Mouse (Mus musculus) gastrocnemius, postnatal 36 days (tissue): ENCODE data around the gene Anapc11. TPM values are rescaled to one million over a fixed set of nuclear protein-coding genes. Genes with fewer than 3 reads are reported as not detected.
A peak's percentile ranks its signal among the peaks of the same experiment; 100 is the strongest.
"Not testable (repeated sequence)": the region's sequence is repeated elsewhere in the genome, so short reads cannot be mapped to it uniquely, and the experiment has no call there.

Source experiments
- DNase-seq, 2 experiments: peaks; one replicate each; pipeline ENCODE4 v3.0.0; 2022
- intact Hi-C: fragments of 180-260 bp; cut with DNase I; formaldehyde crosslinking; loops from one replicate; pipeline ENCODE4 v1.15.1; 2025
- total RNA-seq, 2 experiments: library from RNA; stranded (reverse); gene quantifications; 2 replicates each; pipeline ENCODE4 v1.2.3; 2021

Anapc11 gene
- total RNA-seq, 2 experiments from 2014 or later = 44.0 to 50.5 TPM

DNA sequence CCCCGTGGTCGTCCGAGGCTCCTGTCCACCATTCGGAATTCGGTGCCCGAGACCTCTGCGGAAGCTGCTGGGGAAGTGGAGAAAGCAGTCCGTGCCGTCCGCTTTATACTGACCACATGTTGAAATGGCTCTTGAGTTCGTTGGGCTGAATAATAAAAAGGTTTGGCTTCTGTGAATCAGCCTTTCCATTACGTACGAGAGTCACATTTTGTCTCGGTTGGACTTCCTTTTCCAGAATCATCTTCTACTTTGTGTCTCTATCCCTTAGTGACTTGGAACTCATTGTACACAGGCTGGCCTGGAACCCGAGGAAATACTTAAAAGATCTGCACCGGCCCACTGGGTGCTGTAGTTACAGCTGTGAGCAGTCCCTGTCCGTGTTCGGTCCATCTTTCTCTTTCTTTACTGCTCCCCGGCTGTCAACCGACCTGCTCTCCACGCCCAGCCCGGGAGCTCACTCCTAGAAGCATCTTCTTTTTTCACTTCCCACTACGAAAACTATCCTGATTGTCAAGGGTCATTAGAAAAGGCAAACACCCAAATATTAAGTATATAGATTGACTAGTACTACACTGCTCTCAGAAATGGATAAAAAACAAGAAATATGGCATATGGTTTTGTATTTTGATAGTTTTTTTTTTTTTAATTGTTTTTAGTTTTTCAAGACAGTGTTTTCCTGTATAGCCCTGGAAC is 24.5 kb upstream of the Anapc11 start:
- no peak for DNase-seq
- intact Hi-C loops = loop anchor here (2.0 kb wide), 1 partner anchor 31 kb away; no protein-coding TSS in a partner anchor

DNA sequence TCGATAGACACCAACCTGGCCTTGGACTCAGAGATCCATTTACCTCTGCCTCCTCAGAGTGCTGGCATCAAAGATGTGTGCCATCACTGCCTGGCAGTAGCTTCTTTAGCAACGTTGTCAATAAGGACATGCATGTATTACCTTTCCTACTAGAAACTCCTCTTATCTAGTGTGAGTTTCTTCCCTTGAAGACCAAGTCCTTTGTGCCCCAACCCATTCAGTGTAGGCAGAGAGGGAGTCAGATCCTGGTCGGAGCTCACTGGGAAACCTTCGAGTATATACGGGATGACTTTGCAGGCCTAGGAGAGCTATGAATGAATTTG is 24.0 kb upstream of the Anapc11 start:
- intact Hi-C loops = loop anchor here (2.0 kb wide), 1 partner anchor 31 kb away; no protein-coding TSS in a partner anchor

DNA sequence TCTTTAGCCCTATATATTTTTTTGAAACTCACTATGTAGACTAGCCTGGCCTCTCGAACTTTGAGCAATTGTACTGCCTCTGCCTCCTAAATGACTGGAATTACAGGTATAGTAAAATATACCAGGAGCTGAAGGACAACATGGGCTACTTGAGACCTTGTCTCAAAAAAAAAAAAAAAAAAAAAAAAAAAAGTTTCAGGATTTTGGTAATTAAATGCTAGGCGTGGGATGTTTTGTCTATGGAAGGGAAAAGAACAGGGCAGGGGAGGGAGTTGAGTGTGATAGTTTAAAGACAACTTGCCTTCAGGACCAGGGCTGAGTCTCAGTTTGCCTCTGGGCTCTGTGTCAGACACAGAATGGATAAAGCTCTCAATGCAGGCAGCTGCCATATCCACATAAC is 23.2 kb upstream of the Anapc11 start:
- DNase-seq = no peak
- intact Hi-C loops = loop anchor here (2.0 to 5.0 kb wide), 2 partner anchors 32 to 37 kb away; no protein-coding TSS in a partner anchor

More for the DNA sequence above, 24.0 kb upstream of the Anapc11 start:
- no peak for DNase-seq

DNA sequence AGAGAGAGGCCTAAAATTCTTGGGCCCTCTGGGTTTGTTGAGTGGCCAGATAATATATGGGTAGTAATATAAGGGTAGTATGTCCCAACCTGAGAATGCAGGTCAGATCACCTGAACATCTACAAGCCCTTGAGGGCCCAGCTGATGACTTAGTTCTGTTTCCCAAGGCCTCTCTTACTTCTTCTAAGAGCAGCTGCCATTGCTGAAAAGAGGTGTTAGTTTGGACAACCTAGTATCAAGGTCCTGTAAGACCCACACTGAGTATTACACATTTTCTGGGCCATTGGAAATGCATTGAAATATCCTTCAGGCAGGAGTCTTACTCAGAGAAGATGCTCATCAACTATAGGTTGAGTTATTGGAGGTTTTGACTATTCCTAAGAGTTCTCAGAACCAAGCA is 22.3 kb upstream of the Anapc11 start:
- no peak for DNase-seq
- intact Hi-C loops = loop anchor here (2.0 to 5.0 kb wide), 2 partner anchors 33 to 36 kb away; no protein-coding TSS in a partner anchor

DNA sequence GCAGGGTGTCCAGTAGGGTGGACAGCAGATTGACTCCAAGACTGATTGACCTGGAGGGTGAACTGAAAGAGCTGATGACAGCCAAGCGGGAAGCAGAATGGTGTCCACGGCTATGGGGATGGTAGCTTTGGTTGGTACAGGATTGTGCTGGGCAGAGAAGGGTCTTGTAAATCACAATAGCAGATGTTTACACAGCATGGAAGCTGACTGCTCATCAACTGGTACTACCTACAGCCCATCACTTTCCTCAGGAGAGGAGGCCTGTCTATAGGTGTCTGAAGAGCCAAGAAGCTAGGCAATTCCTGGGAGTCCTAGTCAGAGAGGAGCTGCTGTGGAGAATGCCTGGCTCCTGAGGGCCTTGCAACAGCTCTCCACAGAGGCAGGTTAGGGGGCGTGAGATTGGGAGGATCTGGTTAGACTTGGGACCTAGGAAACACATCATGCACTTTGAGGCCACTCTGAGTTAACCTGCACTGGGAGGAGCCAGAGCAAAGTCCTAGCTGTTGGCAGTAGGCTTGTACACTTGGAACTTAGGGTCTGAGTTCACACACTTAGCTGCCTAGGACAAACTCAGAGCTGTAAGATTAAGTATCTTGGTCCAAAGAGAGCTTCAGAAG is 21.7 kb upstream of the Anapc11 start:
- DNase-seq = no peak
- intact Hi-C loops = loop anchor here (5.0 kb wide), 1 partner anchor 36 kb away; no protein-coding TSS in a partner anchor

DNA sequence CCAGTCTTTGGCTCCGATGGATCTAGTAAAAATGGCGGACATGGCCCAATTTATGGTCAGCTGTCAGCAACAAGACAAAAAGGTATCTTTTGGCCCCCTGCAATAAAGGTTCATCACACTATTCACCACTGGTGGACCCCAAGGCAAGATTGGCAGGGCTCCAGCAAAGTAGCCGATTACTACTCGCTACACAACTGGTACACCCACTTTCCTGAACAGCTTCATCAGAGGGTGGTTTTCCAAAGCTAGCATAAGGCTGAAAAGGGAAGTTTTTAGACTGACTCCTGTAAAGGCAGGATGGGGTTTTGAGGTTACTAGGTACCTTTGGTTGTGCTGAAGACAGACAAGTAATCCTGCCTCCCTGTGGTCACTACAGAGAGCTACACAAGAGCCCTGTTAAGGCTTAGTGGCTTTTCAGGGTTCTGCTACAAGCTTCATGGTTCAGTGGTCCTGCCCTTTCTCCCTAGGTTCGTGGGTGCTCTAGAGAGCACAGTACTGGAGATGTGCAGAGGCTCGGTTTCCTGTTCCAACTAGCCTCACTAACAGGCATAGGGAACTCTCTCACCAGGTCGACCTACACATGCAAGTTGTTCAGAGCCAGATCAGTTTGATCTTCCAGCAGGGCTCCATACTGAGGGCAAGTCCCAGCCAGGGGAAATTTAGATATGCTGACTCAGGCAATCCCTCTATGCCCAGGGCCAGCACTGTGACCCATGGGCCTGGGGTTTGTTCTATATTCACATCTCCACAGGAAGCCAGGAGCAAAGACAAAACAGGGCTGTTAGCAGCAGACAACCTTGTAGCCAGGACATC is 20.8 kb upstream of the Anapc11 start:
- no peak for DNase-seq

DNA sequence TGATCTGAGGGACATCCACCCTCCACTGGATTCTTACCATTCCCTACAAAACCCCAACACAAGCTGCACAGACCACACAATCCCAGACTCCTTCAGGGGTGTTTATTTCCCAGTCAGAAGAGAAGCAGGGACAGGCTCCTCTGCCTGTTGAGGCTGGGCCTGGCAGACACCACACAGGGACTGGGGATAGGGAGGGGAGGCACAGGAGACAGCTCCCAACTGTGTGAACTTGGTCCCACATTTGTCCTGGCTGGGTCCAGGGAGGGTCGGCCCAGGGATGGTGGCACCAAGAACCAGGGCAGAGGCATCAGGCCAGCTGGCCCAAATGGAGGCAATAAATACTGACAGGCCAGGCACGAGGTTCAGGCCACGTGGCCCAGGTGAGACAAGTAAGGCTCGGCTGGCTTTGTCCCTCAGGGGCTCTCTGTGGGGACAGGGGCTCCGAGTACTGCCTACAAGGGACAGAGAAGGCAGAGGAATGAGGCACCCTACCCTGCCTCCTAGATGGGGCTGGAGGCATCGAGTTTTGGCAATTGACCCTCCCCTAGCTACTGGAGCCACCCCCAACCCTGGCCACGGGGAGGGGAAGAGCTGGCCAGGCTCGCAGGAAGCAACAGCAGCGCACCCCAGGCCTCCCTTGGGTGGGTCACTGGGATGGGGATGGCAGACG is 20.1 kb upstream of the Anapc11 start:
- intact Hi-C loops = loop anchor here (5.0 kb wide), 1 partner anchor 34 kb away; no protein-coding TSS in a partner anchor
- DNase-seq = no peak

More for the DNA sequence above, 20.8 kb upstream of the Anapc11 start:
- intact Hi-C loops = loop anchor here (1.0 to 5.0 kb wide), 2 partner anchors 35 to 62 kb away; no protein-coding TSS in a partner anchor

DNA sequence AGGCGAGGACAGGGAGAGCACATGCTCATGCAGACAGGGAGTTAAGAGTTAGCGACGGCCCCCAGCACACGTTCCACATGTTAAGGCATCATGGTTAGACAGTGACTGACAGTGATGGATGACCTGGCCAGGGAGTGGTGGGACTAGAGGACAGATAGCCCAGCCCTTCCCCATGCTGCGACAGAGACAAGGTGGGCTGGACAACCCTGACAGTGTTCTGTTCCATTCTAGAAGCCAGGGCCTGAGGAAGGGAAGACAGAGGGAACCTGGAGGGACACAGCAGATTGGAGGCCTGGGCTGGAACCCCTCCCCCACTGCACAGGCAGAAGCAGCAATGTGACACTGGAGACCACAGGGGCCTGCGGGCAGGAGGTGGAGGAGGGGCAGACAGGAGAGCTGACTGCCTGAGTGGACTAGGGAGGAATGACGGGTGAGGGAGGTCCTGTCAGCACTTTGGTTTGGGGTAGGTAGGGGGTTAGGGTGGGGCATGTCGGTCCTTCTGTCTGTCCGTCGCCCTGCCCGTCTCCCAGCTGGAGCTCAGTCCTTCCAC is 19.5 kb upstream of the Anapc11 start:
- no peak for DNase-seq
- intact Hi-C loops = loop anchor here (5.0 kb wide), 1 partner anchor 34 kb away; no protein-coding TSS in a partner anchor

DNA sequence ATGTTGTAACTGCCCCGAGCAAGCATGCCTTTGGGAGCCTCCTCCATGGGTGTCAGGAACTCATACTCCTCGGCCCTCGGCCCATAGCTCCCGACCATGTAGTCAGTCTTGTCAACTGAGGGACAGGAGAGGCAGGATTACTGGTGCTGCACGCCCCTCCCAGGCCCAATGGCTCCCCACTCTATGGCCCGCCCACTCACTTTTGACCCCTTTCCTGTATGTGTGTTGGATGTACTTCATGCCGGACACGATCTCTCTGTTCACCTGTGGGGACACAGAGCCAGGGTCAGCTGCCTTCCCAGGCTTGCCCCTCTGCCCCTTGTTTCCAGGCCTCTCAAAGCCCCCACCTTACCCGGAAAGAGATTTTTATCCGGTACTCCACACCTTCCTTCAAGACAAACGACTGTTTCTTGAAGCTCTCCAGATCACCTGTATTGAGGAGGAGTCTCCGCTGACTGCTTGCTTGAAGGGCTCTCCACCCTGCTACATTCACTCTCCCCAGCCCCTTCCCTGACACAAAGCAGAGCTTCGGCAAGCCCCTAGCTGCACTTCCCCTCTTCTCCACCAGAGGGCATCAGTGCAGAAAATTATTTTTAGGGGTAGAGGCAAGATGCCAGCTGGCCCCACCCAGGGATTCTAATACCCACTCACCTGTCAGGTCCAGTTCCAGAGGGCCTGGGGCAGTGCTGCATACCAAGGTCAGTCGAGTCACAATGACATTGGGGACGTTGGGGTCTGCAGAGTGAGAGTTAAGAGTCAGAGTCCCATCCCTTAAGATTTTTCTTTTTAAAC is 18.7 kb upstream of the Anapc11 start:
- DNase-seq = peak; percentile 60 to 63
- intact Hi-C loops = loop anchor here (2.0 to 5.0 kb wide), 2 partner anchors 19 to 33 kb away; partner anchors contain the start of genes Alyref and Anapc11

DNA sequence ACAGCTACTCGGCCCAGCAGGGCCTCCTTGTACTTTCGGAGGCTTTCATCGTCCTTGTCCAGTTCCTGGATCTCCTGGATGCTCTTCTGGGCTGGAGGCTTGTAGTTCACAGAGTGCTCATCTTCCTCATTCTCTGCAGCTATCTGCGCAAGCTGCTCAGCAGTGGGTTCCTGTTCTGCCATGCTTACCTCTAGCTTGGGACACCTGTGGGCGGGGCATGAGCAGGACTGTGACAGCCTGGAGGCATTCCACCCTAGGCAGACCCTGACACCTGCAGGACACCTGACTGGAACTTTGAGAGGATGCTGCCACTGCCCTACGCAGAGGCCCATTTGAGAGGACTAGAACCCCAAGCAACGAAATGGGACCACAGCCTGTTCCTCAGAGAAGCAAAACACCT is 18.0 kb upstream of the Anapc11 start:
- DNase-seq = no peak

DNA sequence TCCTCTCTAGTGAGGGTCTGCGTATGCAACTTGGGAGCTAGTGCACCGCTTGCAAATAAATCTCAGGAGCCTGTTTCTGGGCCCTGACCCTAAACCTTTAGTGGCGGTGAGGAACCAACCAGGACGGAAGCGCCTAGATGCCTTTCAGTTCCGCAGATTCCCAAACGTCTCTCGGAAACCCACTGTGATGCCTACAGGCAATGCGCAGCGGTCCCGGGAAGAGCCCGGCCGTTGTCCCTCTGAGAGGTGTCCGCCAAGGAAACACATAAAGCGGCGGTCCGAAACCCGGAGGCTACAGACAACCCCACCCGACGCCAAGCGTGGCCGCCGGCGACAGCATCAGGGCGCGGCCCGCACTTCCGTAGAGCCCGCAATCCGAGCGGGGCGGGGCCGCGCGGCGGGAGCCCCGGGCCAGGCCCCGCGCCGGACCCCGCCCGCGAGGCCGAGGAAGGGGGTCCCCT is 17.3 kb upstream of the Anapc11 start:
- no peak for DNase-seq
- intact Hi-C loops = loop anchor here (2.0 kb wide), 1 partner anchor 18 kb away; the partner anchor contains the start of genes Alyref and Anapc11

More for the DNA sequence above, 18.0 kb upstream of the Anapc11 start:
- intact Hi-C loops = loop anchor here (2.0 kb wide), 1 partner anchor 19 kb away; the partner anchor contains the start of genes Alyref and Anapc11

DNA sequence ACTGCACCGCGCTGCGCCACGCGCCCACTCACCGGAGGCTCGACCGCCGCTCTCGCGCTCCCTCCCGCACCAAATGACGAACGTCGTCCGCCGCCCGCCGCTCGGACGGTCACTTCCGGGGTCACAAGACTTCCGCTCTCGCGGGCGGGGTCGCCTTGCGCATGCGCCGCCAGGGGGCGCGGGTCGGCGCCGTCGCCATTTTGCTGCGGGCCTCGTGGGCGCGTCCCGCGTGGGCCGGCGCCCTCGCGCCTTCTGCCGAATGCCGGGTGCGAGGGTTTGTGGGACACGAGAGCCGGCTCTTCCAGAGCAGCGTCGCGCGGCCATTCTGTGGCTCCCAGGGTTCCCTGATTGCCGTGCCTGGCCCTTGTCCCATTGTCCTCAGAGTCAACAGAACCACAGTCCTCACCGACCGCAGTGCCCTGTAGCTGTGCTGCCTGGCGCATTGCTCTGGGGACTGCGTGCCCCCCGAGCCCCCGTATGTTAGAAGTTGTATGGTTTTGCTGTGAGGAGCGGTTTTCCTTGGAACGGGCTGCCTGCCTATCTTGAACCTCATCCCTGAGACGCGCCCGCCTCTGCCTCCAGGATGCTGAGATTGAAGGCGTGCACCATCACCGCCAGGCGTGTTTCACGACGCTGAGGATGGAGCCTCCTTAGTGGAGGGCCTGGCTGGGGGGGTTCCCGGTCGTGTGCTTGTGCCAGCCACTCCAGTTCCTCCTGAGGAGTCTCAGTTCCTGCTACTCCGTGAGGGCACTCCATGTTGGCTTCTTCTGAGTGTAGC is 16.5 kb upstream of the Anapc11 start, which contains the start of gene Arhgdia:
Arhgdia (minus strand) TSS at position 135 of the 778 bp plus-strand sequence.
- intact Hi-C loops = loop anchor here (2.0 kb wide), 1 partner anchor 17 kb away; the partner anchor contains the start of genes Alyref and Anapc11
- DNase-seq = peak; percentile 85 to 87

DNA sequence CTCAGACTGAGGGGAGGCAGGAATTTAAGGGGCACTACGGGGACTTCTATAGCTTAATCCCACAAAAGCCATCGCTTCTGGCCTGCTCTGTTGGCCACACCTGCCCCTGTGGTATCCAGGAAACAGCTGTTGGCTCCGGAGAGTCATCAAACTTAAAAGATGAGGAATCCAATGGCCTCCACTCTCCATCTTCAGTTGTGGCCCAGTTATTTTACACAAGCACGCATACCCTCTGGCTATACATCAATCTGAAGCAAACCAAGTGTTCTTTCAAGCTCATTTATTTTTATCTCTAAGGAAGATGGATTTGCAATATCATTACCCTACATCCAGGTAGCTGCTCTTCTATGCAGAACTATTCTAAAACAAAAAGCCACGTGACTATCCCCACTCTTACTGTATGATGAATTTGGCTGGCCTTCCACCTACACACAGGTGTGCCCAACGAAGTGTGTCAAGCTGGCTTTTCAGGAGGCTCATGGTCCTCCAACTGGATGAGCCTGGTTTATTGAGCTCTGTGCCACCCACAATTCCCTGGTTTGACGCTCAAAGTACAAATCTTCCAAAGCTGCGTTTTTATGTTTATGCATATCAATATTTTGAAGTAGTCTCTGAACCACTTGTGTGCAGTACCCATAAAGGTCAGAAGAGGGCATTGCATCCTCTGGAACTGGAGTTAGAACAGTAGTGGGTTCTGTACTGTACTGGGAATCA is 15.8 kb upstream of the Anapc11 start:
- DNase-seq = no peak
- intact Hi-C loops = no loop called here

DNA sequence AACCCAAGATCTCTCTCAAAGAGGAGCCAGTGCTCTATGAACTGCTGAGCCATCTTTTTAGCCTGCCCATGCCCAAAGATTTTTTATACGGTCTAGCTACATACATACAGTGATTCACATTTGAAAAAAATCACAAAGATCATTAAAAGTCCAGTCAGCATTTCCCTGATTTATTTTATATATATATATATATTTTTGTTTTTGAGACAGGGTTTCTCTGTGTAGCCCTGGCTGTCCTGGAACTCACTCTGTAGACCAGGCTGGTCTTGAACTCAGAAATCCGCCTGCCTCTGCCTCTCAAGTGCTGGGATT is 15.3 kb upstream of the Anapc11 start:
- intact Hi-C loops, DNase-seq: not testable (repeated sequence)

DNA sequence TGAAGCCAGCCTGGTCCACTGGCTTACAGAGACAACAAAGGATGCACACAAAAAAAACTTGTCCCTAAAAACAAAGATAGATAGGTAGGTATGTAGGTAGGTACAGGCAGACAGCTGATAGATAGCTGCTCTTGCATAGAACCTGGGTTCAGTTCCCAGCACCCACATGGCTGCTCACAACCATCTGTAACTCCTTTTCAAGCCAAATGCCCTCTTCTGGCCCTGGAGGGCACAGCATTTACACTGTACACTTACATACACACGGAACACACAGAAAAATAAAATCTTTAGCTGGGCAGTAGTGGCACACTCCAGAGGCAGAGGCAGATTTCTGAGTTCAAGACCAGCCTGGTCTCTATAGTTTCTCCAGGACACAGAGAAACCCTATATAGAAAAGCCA is 14.3 kb upstream of the Anapc11 start:
- intact Hi-C loops = no loop called here
- no peak for DNase-seq

DNA sequence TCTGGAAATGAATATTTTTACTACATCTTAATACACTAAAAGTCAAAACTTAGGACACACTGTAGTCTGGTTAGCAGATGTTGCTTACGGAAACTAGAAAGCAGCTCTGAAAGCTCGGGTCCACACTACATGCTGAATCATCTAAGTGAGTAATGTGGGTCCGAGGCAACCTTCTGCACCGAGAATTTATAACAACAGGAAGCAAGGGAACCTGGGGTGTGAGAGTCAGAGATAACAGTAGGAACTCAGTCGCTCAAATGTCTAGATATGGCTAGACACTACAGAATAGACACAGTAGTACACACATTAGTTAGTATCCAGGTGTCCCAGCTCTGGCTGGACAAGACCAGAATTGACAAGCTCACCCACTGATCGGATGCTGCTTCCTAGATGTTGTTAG is 9.7 kb upstream of the Anapc11 start:
- intact Hi-C loops = no loop called here
- DNase-seq = no peak
